Mouse (Mus musculus): ENCODE data around the gene Hcn3. TPM values are rescaled to one million over a fixed set of nuclear protein-coding genes. Genes with fewer than 3 reads are reported as not detected.
"Not testable (repeated sequence)": the region's sequence is repeated elsewhere in the genome, so short reads cannot be mapped to it uniquely, and the experiment has no call there.

Hcn3 gene
- total and polyA plus RNA-seq, 2 experiments from 2014 or later, result 0.15 to 1.1 TPM

DNA sequence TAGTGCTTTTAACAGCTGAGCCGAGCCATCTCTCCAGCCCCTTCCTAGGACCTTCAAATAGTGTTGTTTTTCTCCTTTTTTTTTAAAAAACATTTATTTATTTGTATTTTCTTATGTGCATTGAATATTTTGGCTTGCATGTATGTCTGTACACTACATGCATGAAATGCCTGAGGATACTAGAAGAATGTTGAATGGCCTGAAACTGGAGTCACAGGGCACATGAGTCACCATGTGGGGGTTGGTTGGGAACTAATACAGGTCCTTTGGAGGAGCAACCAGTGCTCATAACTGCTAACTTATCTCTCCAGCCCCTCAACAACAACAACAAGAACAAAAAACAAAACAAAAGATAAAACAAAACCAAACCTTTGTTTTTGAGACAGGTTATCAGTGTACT, 3.1 kb upstream of the Hcn3 start:
- Histone ChIP-seq H3K27ac (ENCODE audit: low read depth) (no peak overlapping the region), H3K27me3 (ENCODE audit: control insufficient read depth, insufficient read depth, low read length) (peaks cover 16% of the 10 kb centered on the region), H3K4me2 (ENCODE audit: low read depth, low read length) (no peak overlapping the region), H3K9me3 (replicated peaks; ENCODE audit: control insufficient read depth, low read length) (no peaks in the 10 kb centered on the region), H3K4me3 (ENCODE audit: low read depth, low read length) (no peak overlapping the region), H3K36me3 (replicated peaks; ENCODE audit: control insufficient read depth, insufficient read depth, low read length) (peaks cover 12% of the 10 kb centered on the region), H3K9ac (replicated peaks; ENCODE audit: low read depth, low read length) (no peak overlapping the region), H3K4me1 (ENCODE audit: control insufficient read depth, insufficient read depth) (peaks cover 17% of the 10 kb centered on the region; the same call in 1 of the 2 replicates)
- no peak for ATAC-seq (ENCODE audit: insufficient read depth, low read depth)
- WGBS, result 74% methylated on average over 1 of the region's 1 CpGs
- no peak for DNase-seq (ENCODE audit: low spot score)
- no peak for TF ChIP-seq EP300 (IDR thresholded peaks at IDR 0.05; ENCODE audit: low read depth)
- no peak for TF ChIP-seq CTCF (IDR thresholded peaks at IDR 0.05; ENCODE audit: low read depth)

DNA sequence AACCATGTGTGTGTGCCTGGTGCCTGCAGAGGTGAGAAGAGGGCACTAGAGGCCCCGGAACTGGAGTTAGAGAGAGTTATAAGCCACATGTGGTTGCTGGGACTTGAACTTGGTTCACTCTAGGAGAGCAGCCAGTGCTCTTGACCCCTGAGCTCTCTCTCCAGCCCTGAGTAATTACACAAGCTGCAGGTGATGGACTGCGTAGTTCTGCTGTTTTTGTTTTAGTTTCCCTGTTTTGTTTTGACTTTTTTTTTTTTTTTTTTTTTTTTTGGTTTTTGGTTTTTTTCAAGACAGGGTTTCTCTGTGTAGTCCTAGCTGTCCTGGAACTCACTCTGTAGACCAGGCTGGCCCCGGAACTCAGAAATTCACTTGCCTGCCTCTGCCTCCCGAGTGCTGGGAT, 1.8 kb upstream of the Hcn3 start:
- 55% methylated on average over 4 of the region's 4 CpGs for WGBS
- Histone ChIP-seq H3K27me3 (ENCODE audit: control insufficient read depth, insufficient read depth, low read length) (peaks cover 16% of the 10 kb centered on the region), H3K4me2 (ENCODE audit: low read depth, low read length) (no peak overlapping the region), H3K4me1 (ENCODE audit: control insufficient read depth, insufficient read depth) (peaks cover 17% of the 10 kb centered on the region; the same call in 1 of the 2 replicates), H3K4me3 (ENCODE audit: low read depth, low read length) (no peak overlapping the region), H3K9me3 (replicated peaks; ENCODE audit: control insufficient read depth, low read length) (no peaks in the 10 kb centered on the region), H3K36me3 (replicated peaks; ENCODE audit: control insufficient read depth, insufficient read depth, low read length) (peaks cover under 1% of the 10 kb centered on the region; the same call in 1 of the 2 replicates), H3K27ac (ENCODE audit: low read depth) (no peak overlapping the region), H3K9ac (replicated peaks; ENCODE audit: low read depth, low read length) (no peak overlapping the region)
- no peak for TF ChIP-seq EP300 (IDR thresholded peaks at IDR 0.05; ENCODE audit: low read depth)
- TF ChIP-seq CTCF (IDR thresholded peaks at IDR 0.05; ENCODE audit: low read depth), result no peak
- no peak for ATAC-seq (ENCODE audit: insufficient read depth, low read depth)
- DNase-seq (ENCODE audit: low spot score), result no peak

DNA sequence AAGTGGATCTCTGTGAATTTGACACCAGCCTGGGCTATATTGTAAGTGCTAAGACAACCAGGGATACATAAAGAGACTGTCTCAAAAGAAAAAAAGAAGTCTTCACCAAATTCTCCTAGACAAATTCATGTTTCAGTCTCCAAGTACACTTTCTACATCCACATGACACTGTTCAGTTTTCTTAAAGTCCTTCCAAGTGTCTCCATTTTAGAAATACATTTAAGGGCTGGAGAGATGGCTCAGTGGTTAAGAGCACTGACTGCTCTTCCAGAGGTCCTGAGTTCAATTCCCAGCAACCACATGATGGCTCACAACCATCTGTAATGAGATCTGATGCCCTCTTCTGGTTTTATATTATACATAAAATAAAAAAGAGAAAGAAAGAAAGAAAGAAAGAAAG, 1.2 kb upstream of the Hcn3 start:
- not testable (repeated sequence) for DNase-seq (ENCODE audit: low spot score); ATAC-seq (ENCODE audit: insufficient read depth, low read depth); H3K36me3 ChIP-seq (replicated peaks; ENCODE audit: control insufficient read depth, insufficient read depth, low read length); H3K27ac ChIP-seq (ENCODE audit: low read depth); H3K9me3 ChIP-seq (replicated peaks; ENCODE audit: control insufficient read depth, low read length); H3K9ac ChIP-seq (replicated peaks; ENCODE audit: low read depth, low read length); H3K4me3 ChIP-seq (ENCODE audit: low read depth, low read length); H3K4me2 ChIP-seq (ENCODE audit: low read depth, low read length)
- H3K4me1 ChIP-seq (ENCODE audit: control insufficient read depth, insufficient read depth), result peaks cover 17% of the 10 kb centered on the region; the same call in 1 of the 2 replicates
- H3K27me3 ChIP-seq (ENCODE audit: control insufficient read depth, insufficient read depth, low read length), result peaks cover 16% of the 10 kb centered on the region

DNA sequence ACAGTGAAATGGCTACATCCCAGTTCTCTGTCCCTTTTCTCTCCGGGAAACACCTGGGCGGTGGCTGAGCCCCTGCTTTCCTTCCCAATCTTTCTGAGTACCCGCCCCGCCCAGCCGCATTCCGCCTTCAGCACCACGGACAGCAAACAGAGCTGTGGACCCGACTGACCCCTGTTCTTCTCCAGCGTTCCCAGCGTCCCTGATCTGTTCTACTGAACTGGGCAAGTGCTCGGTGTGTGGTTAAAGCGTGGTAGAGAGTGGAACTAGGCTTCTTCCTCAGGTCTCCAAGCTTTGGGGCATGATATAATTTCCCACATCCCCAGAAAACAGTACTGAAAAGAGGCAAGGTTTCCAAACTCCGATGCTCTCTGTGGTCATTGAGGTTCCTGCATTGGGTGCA, 785 bp downstream of the Hcn3 start:
- Histone ChIP-seq H3K9ac (replicated peaks; ENCODE audit: low read depth, low read length) (no peak overlapping the region), H3K36me3 (replicated peaks; ENCODE audit: control insufficient read depth, insufficient read depth, low read length) (no peaks in the 10 kb centered on the region), H3K4me3 (ENCODE audit: low read depth, low read length) (peak overlapping the region; percentile 54), H3K4me2 (ENCODE audit: low read depth, low read length) (peak overlapping the region; percentile 96), H3K27me3 (ENCODE audit: control insufficient read depth, insufficient read depth, low read length) (peaks cover 16% of the 10 kb centered on the region), H3K4me1 (ENCODE audit: control insufficient read depth, insufficient read depth) (peaks cover 11% of the 10 kb centered on the region; the same call in 1 of the 2 replicates), H3K27ac (ENCODE audit: low read depth) (no peak overlapping the region), H3K9me3 (replicated peaks; ENCODE audit: control insufficient read depth, low read length) (no peaks in the 10 kb centered on the region)
- DNase-seq (ENCODE audit: low spot score) (peak; percentile 25), ATAC-seq (ENCODE audit: insufficient read depth, low read depth) (peak; percentile 34; the same call in 1 of the 2 replicates)
- TF ChIP-seq CTCF (IDR thresholded peaks at IDR 0.05; ENCODE audit: low read depth) (no peak), EP300 (IDR thresholded peaks at IDR 0.05; ENCODE audit: low read depth) (no peak)
- under 1% methylated on average over 13 of the region's 13 CpGs for WGBS

DNA sequence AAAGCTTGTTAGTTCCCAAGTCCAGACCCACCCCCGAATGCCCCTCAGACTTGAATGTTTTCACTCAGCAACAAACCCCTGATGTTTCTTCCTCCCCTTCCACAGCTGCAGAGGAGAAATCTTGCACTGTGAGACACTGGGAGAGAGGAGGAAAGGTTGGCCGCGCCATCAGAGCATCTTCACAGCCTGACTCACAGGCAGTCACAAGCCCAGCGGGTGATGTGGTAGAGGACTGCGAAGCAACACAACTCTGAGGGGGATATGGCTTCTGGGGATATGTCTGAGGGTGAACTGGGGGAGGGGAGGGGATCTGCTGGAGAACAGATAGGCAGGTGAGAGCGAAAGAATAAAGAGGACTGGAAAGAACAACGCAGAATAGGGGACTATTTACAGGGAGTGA, 1.3 kb downstream of the Hcn3 start:
- Histone ChIP-seq H3K4me2 (ENCODE audit: low read depth, low read length) (no peak overlapping the region), H3K27ac (ENCODE audit: low read depth) (no peak overlapping the region), H3K9me3 (replicated peaks; ENCODE audit: control insufficient read depth, low read length) (no peaks in the 10 kb centered on the region), H3K9ac (replicated peaks; ENCODE audit: low read depth, low read length) (no peak overlapping the region), H3K4me3 (ENCODE audit: low read depth, low read length) (no peak overlapping the region), H3K4me1 (ENCODE audit: control insufficient read depth, insufficient read depth) (peaks cover 6% of the 10 kb centered on the region; the same call in 1 of the 2 replicates), H3K27me3 (ENCODE audit: control insufficient read depth, insufficient read depth, low read length) (peaks cover 16% of the 10 kb centered on the region), H3K36me3 (replicated peaks; ENCODE audit: control insufficient read depth, insufficient read depth, low read length) (no peaks in the 10 kb centered on the region)
- ATAC-seq (ENCODE audit: insufficient read depth, low read depth) (no peak), DNase-seq (ENCODE audit: low spot score) (no peak)
- WGBS, result 16% methylated on average over 7 of the region's 7 CpGs
- TF ChIP-seq EP300 (IDR thresholded peaks at IDR 0.05; ENCODE audit: low read depth) (no peak), CTCF (IDR thresholded peaks at IDR 0.05; ENCODE audit: low read depth) (no peak)

DNA sequence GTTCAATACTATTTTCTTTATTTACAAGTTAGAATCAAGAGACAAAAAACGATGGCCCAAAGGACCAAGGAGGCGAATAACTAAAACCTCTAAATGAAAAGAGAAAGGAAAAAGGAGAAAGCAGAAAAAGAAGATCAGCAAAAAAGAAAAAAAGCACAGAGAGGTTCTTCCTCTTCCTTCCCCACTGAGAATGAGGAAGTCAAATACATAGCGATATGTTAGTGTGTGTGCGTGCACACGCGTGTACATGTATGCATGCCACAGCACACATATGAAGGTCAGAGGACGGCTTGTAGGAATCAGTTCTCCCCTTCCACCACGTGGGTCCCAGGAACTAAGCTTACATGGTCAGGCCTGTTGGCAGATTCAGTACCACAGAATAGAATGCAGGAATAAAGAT, 3.0 kb downstream of the Hcn3 start:
- H3K4me3 ChIP-seq (ENCODE audit: low read depth, low read length), result no peak overlapping the region
- H3K4me1 ChIP-seq (ENCODE audit: control insufficient read depth, insufficient read depth), result peaks cover 6% of the 10 kb centered on the region; the same call in 1 of the 2 replicates
- peaks cover 23% of the 10 kb centered on the region for H3K27me3 ChIP-seq (ENCODE audit: control insufficient read depth, insufficient read depth, low read length)
- DNase-seq (ENCODE audit: low spot score) (no peak), ATAC-seq (ENCODE audit: insufficient read depth, low read depth) (no peak)
- H3K27ac ChIP-seq (ENCODE audit: low read depth), result no peak overlapping the region
- no peak overlapping the region for H3K4me2 ChIP-seq (ENCODE audit: low read depth, low read length)
- no peaks in the 10 kb centered on the region for H3K36me3 ChIP-seq (replicated peaks; ENCODE audit: control insufficient read depth, insufficient read depth, low read length)
- no peak overlapping the region for H3K9ac ChIP-seq (replicated peaks; ENCODE audit: low read depth, low read length)
- no peaks in the 10 kb centered on the region for H3K9me3 ChIP-seq (replicated peaks; ENCODE audit: control insufficient read depth, low read length)
- TF ChIP-seq CTCF (IDR thresholded peaks at IDR 0.05; ENCODE audit: low read depth), result no peak
- TF ChIP-seq EP300 (IDR thresholded peaks at IDR 0.05; ENCODE audit: low read depth), result no peak
- WGBS, result 80% methylated on average over 8 of the region's 8 CpGs

All from heart, postnatal 0 days (tissue).